Mouse (Mus musculus): ENCODE measurements around the gene Mylpf. TPM values are rescaled to one million over a fixed set of nuclear protein-coding genes. Genes with fewer than 3 reads are reported as not detected.

The Mylpf gene
- polyA plus RNA-seq, 1 experiment from 2014 or later = 37.6 TPM

DNA sequence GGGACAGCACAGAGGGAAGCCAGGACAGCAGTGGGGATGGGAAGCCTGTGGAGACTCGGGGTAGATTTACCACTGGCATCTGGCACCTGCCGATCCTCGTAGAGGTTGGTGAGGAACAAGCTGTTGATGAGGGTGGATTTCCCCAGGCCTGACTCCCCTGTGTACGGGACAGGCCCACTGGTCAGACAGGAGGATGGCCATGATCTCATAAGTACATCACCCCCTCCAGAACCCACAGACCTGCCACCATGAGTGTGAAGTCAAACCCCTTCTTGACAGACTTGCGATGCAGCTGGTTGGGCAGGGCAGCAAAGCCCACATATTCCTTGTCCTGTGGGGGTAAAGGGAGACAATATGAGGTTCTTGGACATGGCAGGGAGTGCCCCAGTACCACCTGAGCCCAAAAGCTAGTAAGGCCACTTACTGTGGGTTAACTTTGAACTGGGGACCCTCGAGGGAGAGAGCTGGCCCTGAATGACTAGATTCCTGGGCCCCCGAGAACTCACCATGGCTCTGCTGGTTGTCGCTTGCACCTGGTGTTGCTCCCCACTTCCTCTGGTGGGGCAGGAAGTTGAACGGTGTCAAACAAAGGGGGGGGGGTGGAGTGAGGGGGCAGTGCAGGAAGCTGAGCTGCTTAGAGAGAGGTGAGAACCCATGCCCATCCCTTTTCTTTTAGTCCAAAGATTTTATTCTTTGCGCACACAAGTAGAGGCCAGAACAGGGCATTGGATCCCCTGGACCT, 9.4 kb downstream of the Mylpf start:
- peak; percentile 11; the same call in 1 of the 2 replicates for ATAC-seq
- Histone ChIP-seq H3K4me3 (peak overlapping the region; percentile 23), H3K36me3 (no peaks in the 10 kb centered on the region), H3K9me3 (replicated peaks) (no peaks in the 10 kb centered on the region), H3K27ac (peak overlapping the region; percentile 90), H3K9ac (peak overlapping the region; percentile 49), H3K27me3 (replicated peaks) (no peaks in the 10 kb centered on the region), H3K4me2 (peak overlapping the region; percentile 51), H3K4me1 (peaks cover 63% of the 10 kb centered on the region)
- WGBS (ENCODE audit: insufficient replicate concordance) = 37% methylated on average over 10 of the region's 10 CpGs

DNA sequence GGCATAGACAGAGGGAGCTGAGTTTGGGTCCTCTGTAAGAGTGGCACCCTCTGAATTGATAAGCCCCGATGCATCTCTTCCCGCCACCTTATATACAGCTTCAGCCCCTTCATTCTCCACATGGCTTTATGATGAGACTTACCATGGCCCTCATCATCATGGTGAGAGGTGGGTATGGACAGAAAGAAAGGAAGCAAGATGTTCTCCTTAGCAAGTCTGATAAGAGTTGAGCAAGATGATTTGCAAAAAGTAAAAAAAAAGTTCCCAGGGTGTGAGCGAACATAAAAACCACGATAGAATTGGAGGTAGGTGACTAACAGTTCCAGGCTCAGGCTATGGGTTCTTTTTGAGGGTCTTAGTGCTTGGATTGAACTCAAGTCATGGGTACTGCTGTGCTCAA, 10.0 kb downstream of the Mylpf start:
- Histone ChIP-seq H3K4me3 (0 out of 2 replicates have a peak overlapping the region, but pooled peaks have one; percentile 23), H3K36me3 (no peaks in the 10 kb centered on the region), H3K27me3 (replicated peaks) (no peaks in the 10 kb centered on the region), H3K9me3 (replicated peaks) (no peaks in the 10 kb centered on the region), H3K4me2 (peak overlapping the region; percentile 51), H3K4me1 (peaks cover 68% of the 10 kb centered on the region), H3K9ac (peak overlapping the region; percentile 49), H3K27ac (peak overlapping the region; percentile 90)
- 26% methylated on average over 4 of the region's 4 CpGs for WGBS (ENCODE audit: insufficient replicate concordance)
- ATAC-seq = peak; percentile 61

DNA sequence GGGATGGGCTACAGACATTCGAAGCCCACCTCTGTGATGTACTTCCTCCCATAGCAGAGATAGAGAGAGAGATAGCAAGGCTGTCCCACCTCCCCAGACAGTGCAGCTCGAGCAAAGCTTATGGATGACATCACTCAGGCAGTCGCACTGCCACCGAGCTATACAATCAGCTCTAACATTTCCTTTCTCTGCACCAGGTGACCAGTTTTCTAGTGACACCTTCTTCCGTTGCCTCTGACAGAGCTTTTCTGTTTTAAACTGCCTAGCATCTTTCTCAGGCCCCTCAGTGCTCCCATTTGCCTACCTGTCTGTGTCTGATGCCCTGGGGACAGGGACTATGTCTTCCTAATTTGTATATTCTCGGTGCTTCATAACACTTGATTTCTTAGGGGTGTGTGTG, 11.8 kb downstream of the Mylpf start:
- H3K36me3 ChIP-seq = no peaks in the 10 kb centered on the region
- H3K27me3 ChIP-seq (replicated peaks) = no peaks in the 10 kb centered on the region
- no peaks in the 10 kb centered on the region for H3K9me3 ChIP-seq (replicated peaks)
- no peak for ATAC-seq
- H3K9ac ChIP-seq = no peak overlapping the region
- H3K4me3 ChIP-seq = no peak overlapping the region
- peak overlapping the region; percentile 15 for H3K27ac ChIP-seq
- H3K4me1 ChIP-seq = peaks cover 69% of the 10 kb centered on the region
- H3K4me2 ChIP-seq = no peak overlapping the region
- WGBS (ENCODE audit: insufficient replicate concordance) = 49% methylated on average over 6 of the region's 6 CpGs

DNA sequence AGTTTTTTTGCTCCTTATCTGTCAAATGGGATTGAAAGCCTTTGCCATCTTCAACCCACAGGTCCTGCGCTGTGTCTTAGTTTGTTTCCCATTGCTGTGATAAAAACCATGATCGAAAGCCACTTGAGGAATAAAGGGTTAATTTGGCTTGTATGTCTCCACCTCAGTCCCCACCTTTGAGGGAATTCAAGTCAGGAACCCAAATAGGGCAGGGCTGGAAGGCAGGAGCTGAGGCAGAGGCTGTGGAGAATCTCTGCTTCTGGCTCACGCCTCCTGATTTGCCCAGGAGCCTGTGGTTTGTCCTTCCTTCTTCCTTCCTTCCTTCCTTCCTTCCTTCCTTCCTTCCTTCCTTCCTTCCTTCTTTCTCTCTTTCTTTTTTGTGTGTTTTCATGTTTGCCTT, 14.4 kb downstream of the Mylpf start:
- ATAC-seq = no peak
- no peak overlapping the region for H3K4me3 ChIP-seq
- no peaks in the 10 kb centered on the region for H3K36me3 ChIP-seq
- 0 out of 2 replicates have a peak overlapping the region, but pooled peaks have one; percentile 32 for H3K4me2 ChIP-seq
- 89% methylated on average over 3 of the region's 3 CpGs for WGBS (ENCODE audit: insufficient replicate concordance)
- peaks cover 70% of the 10 kb centered on the region for H3K4me1 ChIP-seq
- peak overlapping the region; percentile 94 for H3K27ac ChIP-seq
- no peaks in the 10 kb centered on the region for H3K27me3 ChIP-seq (replicated peaks)
- no peaks in the 10 kb centered on the region for H3K9me3 ChIP-seq (replicated peaks)
- peak overlapping the region; percentile 12; the same call in 1 of the 2 replicates for H3K9ac ChIP-seq

DNA sequence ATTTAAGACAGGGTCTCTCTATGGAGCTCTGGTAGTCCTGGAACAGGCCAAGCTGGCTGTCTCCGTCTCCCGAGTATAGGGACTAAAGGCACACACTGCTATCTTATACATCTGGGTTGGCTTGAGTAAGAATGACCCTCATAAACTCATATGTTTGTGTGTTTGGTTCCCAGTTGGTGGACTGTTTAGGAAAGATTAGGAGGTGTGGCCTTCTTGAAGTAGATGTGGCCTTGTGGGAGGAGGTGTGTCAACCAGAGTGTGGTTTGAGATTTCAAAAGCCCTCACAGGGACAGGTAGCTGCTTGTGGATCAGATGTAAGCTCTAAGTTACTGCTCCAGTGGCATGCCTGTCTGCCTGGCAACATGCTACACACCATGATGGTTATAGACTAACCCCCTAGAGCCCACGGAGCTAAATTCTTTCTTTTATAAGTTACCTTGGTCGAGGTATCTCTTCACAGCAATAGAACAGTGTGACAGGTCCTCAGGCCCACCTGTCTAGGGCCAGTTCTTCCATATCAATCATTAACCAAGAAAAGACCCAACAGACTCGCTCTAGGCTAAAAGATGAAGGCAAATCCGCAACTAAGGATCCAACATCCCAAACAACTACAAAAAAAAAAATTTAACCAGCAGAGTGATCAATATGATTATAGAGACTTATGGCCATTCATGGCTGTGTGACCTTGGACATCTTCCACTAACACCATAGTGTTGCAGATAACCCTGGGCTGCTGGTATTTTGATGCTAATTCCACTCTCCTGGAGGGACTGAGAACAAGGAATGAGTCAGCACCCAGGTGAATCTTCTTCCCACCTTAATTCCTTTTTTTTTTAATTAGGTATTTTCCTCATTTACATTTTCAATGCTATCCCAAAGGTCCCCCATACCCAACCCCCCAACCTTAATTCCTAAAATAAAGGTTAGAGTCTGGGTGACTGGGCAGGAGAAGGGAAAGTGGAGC, 15.1 kb downstream of the Mylpf start:
- Histone ChIP-seq H3K9me3 (replicated peaks) (no peaks in the 10 kb centered on the region), H3K9ac (peak overlapping the region; percentile 12), H3K4me1 (peaks cover 65% of the 10 kb centered on the region), H3K4me2 (peak overlapping the region; percentile 32), H3K4me3 (no peak overlapping the region), H3K36me3 (no peaks in the 10 kb centered on the region), H3K27ac (peak overlapping the region; percentile 94), H3K27me3 (replicated peaks) (no peaks in the 10 kb centered on the region)
- peak; percentile 66 for ATAC-seq
- 67% methylated on average over 6 of the region's 6 CpGs for WGBS (ENCODE audit: insufficient replicate concordance)

DNA sequence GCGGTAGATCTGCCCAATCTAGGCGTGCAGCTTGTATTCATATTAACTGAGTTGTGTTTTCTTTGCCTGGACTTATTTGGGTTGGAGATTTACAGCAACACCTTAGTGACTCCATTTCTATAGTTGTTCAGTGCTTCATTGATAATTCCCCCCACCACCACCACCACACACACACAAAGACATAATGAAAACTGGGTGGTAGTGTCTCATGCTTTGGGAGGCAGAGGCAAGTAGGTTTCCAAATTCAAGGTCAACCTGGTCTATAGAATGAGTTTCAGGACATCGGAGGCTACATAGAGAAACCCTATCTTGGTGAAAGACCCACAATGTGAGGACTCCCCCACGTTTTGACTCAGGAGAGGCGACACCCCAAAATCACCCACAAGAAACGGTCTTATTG, 15.9 kb downstream of the Mylpf start:
- H3K4me1 ChIP-seq = peaks cover 58% of the 10 kb centered on the region
- ATAC-seq = no peak
- H3K36me3 ChIP-seq = peaks cover 5% of the 10 kb centered on the region; the same call in 1 of the 2 replicates
- no peaks in the 10 kb centered on the region for H3K9me3 ChIP-seq (replicated peaks)
- no peaks in the 10 kb centered on the region for H3K27me3 ChIP-seq (replicated peaks)
- H3K4me3 ChIP-seq = no peak overlapping the region
- H3K9ac ChIP-seq = no peak overlapping the region
- 84% methylated on average over 6 of the region's 6 CpGs for WGBS (ENCODE audit: insufficient replicate concordance)
- peak overlapping the region; percentile 94 for H3K27ac ChIP-seq
- no peak overlapping the region for H3K4me2 ChIP-seq

DNA sequence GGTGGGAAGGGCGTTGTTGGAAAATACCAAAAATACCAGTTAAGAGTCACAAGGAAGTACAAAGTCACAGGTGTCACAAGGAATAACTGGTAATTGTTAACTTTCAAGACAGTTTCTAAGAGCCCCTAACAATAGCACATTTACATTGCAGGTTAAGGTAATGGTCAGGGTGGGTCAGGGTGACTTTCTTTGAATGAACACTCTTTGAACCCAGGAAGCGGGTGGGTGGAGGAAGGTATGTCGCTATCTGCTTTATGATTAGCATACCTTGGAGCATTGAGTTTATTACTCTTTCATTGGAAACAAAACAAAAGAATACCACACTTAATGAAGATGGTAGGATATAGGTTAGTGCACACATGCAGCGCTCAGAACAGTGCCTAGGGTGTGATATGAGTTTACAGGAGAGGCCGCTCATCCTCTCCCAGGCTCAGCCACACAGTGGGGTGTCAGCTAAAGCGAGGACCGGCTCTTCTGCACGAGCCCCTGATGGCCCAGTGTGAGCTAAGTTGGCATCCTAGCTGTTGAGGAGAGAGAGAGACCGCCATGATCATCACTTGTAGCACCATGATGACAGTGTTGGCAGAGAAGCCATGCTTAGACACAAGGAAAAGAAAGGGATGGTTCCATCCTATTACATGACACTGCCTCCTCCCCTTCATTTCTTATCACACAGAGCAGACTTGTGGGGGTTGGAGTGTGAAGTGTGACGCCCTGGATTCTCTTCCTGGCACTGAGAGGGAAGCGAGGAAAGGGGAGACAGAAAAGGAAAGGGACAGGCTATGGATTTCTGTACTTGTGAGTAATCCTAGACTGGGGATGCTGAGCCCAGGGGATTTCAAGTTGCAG, 16.7 kb downstream of the Mylpf start:
- Histone ChIP-seq H3K4me3 (peak overlapping the region; percentile 13; the same call in 1 of the 2 replicates), H3K36me3 (peaks cover 9% of the 10 kb centered on the region; the same call in 1 of the 2 replicates), H3K27ac (peak overlapping the region; percentile 94), H3K9ac (peak overlapping the region; percentile 59), H3K27me3 (replicated peaks) (no peaks in the 10 kb centered on the region), H3K9me3 (replicated peaks) (no peaks in the 10 kb centered on the region), H3K4me2 (peak overlapping the region; percentile 67), H3K4me1 (peaks cover 62% of the 10 kb centered on the region)
- ATAC-seq = peak; percentile 92
- 47% methylated on average over 11 of the region's 11 CpGs for WGBS (ENCODE audit: insufficient replicate concordance)

DNA sequence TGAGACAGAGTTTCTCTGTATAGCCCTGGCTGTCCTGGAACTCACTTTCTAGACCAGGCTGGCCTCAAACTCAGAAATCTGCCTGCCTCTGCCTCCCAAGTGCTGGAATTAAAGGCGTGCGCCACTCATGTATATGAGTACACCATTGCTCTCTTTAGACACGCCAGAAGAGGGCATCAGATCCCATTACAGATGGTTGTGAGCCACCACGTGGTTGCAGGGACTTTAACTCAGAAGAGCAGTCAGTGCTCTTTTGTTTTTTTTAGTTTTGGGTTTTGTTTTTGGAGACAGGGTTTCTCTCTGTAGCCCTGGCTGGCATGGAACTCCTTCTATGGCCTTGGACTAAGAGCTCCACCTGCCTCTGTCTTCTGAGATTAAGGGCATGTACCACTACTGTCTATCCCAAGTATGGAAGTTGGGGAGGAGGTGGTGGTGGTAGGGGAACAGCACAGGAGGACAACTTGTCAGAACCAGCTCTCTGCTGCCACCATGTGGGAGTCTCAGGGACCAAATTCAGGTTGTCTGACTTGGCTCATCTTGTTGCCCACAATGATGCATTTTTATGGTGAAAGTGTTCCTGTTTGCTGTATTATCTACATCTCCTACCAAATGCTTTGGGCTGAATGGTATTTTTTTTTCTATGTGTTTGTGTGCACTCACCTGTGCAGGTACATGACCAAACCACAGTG, 20.1 kb downstream of the Mylpf start:
- no peaks in the 10 kb centered on the region for H3K9me3 ChIP-seq (replicated peaks)
- 45% methylated on average over 4 of the region's 4 CpGs for WGBS (ENCODE audit: insufficient replicate concordance)
- H3K4me3 ChIP-seq = no peak overlapping the region
- peaks cover 75% of the 10 kb centered on the region for H3K4me1 ChIP-seq
- peak overlapping the region; percentile 80 for H3K27ac ChIP-seq
- 0 out of 2 replicates have a peak, but pooled peaks have one; percentile 19 for ATAC-seq
- no peak overlapping the region for H3K9ac ChIP-seq
- H3K4me2 ChIP-seq = no peak overlapping the region
- no peaks in the 10 kb centered on the region for H3K27me3 ChIP-seq (replicated peaks)
- peaks cover 14% of the 10 kb centered on the region; the same call in 1 of the 2 replicates for H3K36me3 ChIP-seq

DNA sequence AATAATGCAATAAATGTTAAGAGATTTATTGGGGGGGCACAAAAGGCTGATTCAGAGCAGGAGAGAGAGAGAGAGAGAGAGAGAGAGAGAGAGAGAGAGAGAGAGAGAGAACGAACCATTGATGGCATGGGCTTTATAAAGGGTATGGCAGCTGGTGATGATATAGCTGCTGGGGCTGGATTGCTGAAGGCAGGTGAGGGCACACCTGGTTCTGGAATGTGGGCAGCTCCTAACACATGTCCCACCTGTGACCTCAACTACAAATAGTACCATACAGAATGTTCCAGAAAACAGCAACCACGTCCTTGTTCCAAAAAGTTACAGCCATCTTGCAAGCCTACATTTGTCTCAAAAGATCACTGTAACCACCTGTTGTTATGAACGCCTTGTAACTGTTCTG, 22.7 kb downstream of the Mylpf start:
- Histone ChIP-seq H3K27me3 (replicated peaks) (no peaks in the 10 kb centered on the region), H3K9ac (peak overlapping the region; percentile 94), H3K27ac (no peak overlapping the region), H3K9me3 (replicated peaks) (no peaks in the 10 kb centered on the region), H3K4me2 (peak overlapping the region; percentile 75), H3K4me3 (peak overlapping the region; percentile 82), H3K4me1 (peaks cover 61% of the 10 kb centered on the region), H3K36me3 (peaks cover 31% of the 10 kb centered on the region)
- 56% methylated on average over 3 of the region's 3 CpGs for WGBS (ENCODE audit: insufficient replicate concordance)
- no peak for ATAC-seq

DNA sequence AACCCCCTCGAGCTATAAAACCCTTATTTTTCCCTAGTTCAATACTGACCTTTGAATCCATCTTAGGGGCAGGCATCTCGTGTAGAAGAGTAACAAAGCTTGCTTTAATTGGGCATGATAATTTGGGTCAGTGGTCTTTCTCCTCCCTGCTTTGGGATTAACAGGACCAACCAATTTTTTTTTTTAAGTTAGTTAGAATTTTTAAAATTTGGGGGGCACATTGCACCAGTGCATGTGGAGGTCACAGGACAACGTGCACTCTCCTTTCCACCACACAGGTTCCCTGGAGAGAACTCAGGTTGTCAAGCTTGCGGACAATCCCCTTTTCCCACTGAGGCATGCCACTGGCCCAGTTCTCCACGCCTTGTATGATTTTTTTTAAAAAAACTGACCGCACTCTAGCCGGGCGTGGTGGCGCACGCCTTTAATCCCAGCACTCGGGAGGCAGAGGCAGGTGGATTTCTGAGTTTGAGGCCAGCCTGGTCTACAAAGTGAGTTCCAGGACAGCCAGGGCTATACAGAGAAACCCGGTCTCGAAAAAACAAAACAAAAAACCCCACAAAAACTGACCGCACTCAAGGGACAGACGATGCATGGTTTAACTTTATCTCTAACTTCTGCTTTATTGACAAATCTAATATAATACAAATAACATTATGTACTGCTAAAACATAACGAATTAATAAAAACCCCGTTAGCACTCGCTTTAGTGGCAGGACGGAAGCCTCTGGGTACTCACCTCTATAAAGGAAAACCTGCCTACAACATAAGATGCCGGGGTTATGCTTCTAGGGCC, 23.3 kb downstream of the Mylpf start:
- peak overlapping the region; percentile 95 for H3K27ac ChIP-seq
- peak overlapping the region; percentile 94 for H3K9ac ChIP-seq
- H3K9me3 ChIP-seq (replicated peaks) = no peaks in the 10 kb centered on the region
- H3K27me3 ChIP-seq (replicated peaks) = no peaks in the 10 kb centered on the region
- peaks cover 58% of the 10 kb centered on the region for H3K4me1 ChIP-seq
- 4% methylated on average over 20 of the region's 20 CpGs for WGBS (ENCODE audit: insufficient replicate concordance)
- peak overlapping the region; percentile 82 for H3K4me3 ChIP-seq
- H3K4me2 ChIP-seq = peak overlapping the region; percentile 75
- peaks cover 37% of the 10 kb centered on the region for H3K36me3 ChIP-seq
- no peak for ATAC-seq

Data from liver, embryonic 12.5 days (tissue).